Mouse (Mus musculus): ENCODE measurements around the gene Btbd8. TPM values are rescaled to one million over a fixed set of nuclear protein-coding genes. Genes with fewer than 3 reads are reported as not detected.

The Btbd8 gene
- polyA plus RNA-seq, 1 experiment from 2014 or later = 3.7 TPM

DNA sequence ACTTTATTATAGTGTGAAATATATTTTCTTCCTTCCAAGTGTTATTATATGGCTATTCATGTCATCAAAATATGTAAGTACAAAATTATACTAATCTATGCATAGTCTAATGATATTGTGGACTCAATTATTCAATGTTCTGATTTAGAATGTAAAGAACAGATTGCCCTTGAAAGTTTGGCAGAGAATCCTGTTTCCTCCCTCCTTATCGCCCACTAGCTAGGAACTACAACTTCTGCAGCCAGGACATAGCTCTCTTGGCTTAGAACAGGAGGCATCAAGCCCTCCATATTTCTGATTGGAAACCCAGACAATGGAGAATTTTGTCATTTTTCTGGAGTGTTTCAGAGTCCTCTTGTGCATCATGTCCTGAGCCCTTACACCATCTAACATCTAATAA, 62.9 kb downstream of the Btbd8 start:
- Histone ChIP-seq H3K9me3 (ENCODE audit: control insufficient read depth, low read length) (no peaks in the 10 kb centered on the region), H3K4me3 (ENCODE audit: low read length) (no peak overlapping the region), H3K9ac (ENCODE audit: low read length) (no peak overlapping the region), H3K4me2 (ENCODE audit: low read depth, low read length) (no peak overlapping the region), H3K27ac (ENCODE audit: low read length) (no peak overlapping the region), H3K27me3 (ENCODE audit: control insufficient read depth, insufficient read depth, low read depth, low read length) (no peaks in the 10 kb centered on the region), H3K36me3 (ENCODE audit: control insufficient read depth, insufficient read depth, low read length) (no peaks in the 10 kb centered on the region), H3K4me1 (replicated peaks; ENCODE audit: control insufficient read depth, insufficient read depth, low read length) (no peaks in the 10 kb centered on the region)
- ATAC-seq (ENCODE audit: low read depth) = no peak
- WGBS = 65% methylated on average over 1 of the region's 1 CpGs

DNA sequence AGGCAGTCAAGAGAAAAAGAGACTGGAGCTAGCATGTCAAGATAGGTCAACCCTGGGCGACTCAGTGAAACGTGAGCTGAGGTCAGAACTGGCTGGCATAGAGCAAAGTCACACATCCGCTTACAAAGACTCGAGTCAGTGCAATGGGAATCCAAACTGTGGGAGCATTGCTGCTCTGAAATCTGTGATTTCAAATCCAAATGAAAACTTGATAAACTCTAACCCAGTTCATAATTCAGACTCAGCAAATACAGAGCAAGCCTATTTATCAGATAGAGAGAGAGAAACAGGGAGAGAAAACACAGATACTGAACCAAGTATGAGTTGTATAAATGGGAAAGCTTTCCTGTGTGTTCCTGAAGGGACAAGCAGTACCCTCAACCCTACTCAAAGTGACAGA, 69.5 kb downstream of the Btbd8 start, which contains the start of gene Gm42669:
Gene Gm42669 (plus strand): TSS at position 301 of the 400 bp plus-strand sequence.
- ATAC-seq (ENCODE audit: low read depth) = no peak

DNA sequence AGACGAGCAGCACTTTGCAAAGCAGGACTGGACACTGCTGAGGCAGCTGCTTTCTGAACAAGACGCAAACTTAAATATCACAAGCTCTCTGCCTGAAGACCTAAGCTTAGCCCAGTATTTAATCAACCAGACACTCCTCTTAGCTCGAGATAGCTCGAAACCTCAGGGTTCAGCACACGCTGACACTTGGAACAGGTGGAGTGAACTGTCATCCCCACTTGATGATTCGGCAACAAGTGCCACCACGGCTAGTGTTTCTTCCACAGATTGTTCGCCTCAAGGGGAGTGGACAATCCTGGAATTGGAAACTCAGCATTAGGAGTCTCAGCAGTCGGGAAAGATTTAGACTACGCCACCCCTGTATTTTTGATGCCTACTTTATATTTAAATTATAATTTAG, 72.7 kb downstream of the Btbd8 start:
- Histone ChIP-seq H3K27me3 (ENCODE audit: control insufficient read depth, insufficient read depth, low read depth, low read length) (no peaks in the 10 kb centered on the region), H3K4me2 (ENCODE audit: low read depth, low read length) (no peak overlapping the region), H3K27ac (ENCODE audit: low read length) (no peak overlapping the region), H3K9ac (ENCODE audit: low read length) (no peak overlapping the region), H3K36me3 (ENCODE audit: control insufficient read depth, insufficient read depth, low read length) (0 out of 2 replicates have a peak, but pooled peaks cover 2% of the 10 kb centered on the region), H3K9me3 (ENCODE audit: control insufficient read depth, low read length) (no peaks in the 10 kb centered on the region), H3K4me3 (ENCODE audit: low read length) (no peak overlapping the region), H3K4me1 (replicated peaks; ENCODE audit: control insufficient read depth, insufficient read depth, low read length) (0 out of 2 replicates have a peak, but pooled peaks cover 2% of the 10 kb centered on the region)
- no peak for ATAC-seq (ENCODE audit: low read depth)
- WGBS = 80% methylated on average over 10 of the region's 10 CpGs

More for the DNA sequence above, 69.5 kb downstream of the Btbd8 start, which contains the start of gene Gm42669:
- 64% methylated on average over 4 of the region's 4 CpGs for WGBS
- Histone ChIP-seq H3K36me3 (ENCODE audit: control insufficient read depth, insufficient read depth, low read length) (0 out of 2 replicates have a peak, but pooled peaks cover 2% of the 10 kb centered on the region), H3K4me2 (ENCODE audit: low read depth, low read length) (no peak within 1 kb of the TSS), H3K9ac (ENCODE audit: low read length) (no peak within 1 kb of the TSS), H3K4me3 (ENCODE audit: low read length) (no peak within 1 kb of the TSS), H3K27ac (ENCODE audit: low read length) (no peak within 1 kb of the TSS), H3K9me3 (ENCODE audit: control insufficient read depth, low read length) (no peaks in the 10 kb centered on the region), H3K27me3 (ENCODE audit: control insufficient read depth, insufficient read depth, low read depth, low read length) (no peaks in the 10 kb centered on the region), H3K4me1 (replicated peaks; ENCODE audit: control insufficient read depth, insufficient read depth, low read length) (no peaks in the 10 kb centered on the region)

DNA sequence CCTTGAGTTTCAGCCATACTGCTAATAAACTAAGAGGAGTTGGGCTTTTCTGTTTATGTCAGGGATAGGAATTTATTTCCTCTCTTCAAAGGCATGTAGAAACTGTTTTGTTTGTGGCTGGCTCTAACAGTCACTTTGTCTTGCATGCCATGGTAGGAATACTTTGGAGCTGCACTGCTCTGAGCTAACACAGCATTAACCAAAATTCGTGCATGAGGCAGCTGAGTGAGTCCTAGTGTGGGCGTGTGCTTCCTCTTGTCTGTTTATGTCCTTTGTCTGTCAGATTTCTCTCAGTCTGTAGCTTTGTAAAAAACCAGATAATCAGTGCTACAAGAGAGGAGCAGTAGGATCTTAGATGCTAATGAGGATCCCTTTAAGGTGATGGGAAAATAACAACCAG, 73.5 kb downstream of the Btbd8 start:
- Histone ChIP-seq H3K4me3 (ENCODE audit: low read length) (no peak overlapping the region), H3K36me3 (ENCODE audit: control insufficient read depth, insufficient read depth, low read length) (0 out of 2 replicates have a peak, but pooled peaks cover 2% of the 10 kb centered on the region), H3K4me1 (replicated peaks; ENCODE audit: control insufficient read depth, insufficient read depth, low read length) (0 out of 2 replicates have a peak, but pooled peaks cover 2% of the 10 kb centered on the region), H3K27ac (ENCODE audit: low read length) (no peak overlapping the region), H3K9me3 (ENCODE audit: control insufficient read depth, low read length) (no peaks in the 10 kb centered on the region), H3K9ac (ENCODE audit: low read length) (no peak overlapping the region), H3K27me3 (ENCODE audit: control insufficient read depth, insufficient read depth, low read depth, low read length) (no peaks in the 10 kb centered on the region), H3K4me2 (ENCODE audit: low read depth, low read length) (no peak overlapping the region)
- no peak; the same call in 1 of the 2 replicates for ATAC-seq (ENCODE audit: low read depth)
- WGBS = 29% methylated on average over 2 of the region's 2 CpGs

DNA sequence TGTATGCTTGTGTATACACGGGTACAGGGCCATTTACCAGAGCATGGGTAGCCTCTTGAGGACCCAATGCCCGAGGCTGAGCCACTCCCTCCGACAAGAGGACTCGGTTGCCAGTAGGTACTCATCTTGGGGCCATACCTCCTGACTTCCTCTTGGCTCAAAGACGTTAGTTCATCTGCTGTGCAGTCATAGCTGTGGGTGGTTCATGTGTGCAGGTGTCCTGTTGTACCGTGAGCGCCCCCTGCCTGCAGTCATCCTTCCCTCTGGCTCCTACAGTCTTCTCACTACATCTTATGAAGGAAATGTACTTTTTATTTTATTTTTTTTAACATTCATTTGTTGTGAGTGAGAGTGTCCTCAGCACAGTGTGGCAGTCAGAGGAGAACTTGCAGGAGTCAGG, 75.8 kb downstream of the Btbd8 start:
- H3K9ac ChIP-seq (ENCODE audit: low read length) = no peak overlapping the region
- H3K4me3 ChIP-seq (ENCODE audit: low read length) = no peak overlapping the region
- WGBS = 45% methylated on average over 7 of the region's 7 CpGs
- H3K9me3 ChIP-seq (ENCODE audit: control insufficient read depth, low read length) = no peaks in the 10 kb centered on the region
- peak; percentile 36; the same call in 1 of the 2 replicates for ATAC-seq (ENCODE audit: low read depth)
- H3K27ac ChIP-seq (ENCODE audit: low read length) = no peak overlapping the region
- 0 out of 2 replicates have a peak, but pooled peaks cover 2% of the 10 kb centered on the region for H3K4me1 ChIP-seq (replicated peaks; ENCODE audit: control insufficient read depth, insufficient read depth, low read length)
- H3K36me3 ChIP-seq (ENCODE audit: control insufficient read depth, insufficient read depth, low read length) = no peaks in the 10 kb centered on the region
- H3K4me2 ChIP-seq (ENCODE audit: low read depth, low read length) = no peak overlapping the region
- no peaks in the 10 kb centered on the region for H3K27me3 ChIP-seq (ENCODE audit: control insufficient read depth, insufficient read depth, low read depth, low read length)

DNA sequence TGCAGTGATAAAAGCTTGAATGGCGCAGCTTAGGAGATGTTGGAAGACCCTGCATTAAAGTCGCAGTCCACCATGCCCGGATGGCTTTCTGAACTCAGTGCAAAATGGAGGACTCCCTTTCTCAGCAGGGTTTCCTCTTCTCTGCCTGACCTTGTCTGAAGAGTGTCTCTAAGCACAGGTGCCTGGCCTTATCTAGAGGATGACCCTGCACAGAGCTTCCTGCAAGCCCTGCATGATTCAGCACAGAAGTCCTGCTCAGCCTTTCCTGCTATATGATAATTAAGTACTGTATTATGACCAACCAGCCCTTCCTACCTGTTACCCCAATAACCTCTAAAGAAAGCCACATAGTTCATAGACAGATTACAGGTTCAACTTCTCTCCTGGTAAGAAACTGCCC, 77.7 kb downstream of the Btbd8 start:
- no peaks in the 10 kb centered on the region for H3K27me3 ChIP-seq (ENCODE audit: control insufficient read depth, insufficient read depth, low read depth, low read length)
- no peak overlapping the region for H3K4me3 ChIP-seq (ENCODE audit: low read length)
- WGBS = 86% methylated on average over 3 of the region's 3 CpGs
- no peak overlapping the region for H3K4me2 ChIP-seq (ENCODE audit: low read depth, low read length)
- no peaks in the 10 kb centered on the region for H3K9me3 ChIP-seq (ENCODE audit: control insufficient read depth, low read length)
- ATAC-seq (ENCODE audit: low read depth) = no peak
- 0 out of 2 replicates have a peak, but pooled peaks cover 2% of the 10 kb centered on the region for H3K4me1 ChIP-seq (replicated peaks; ENCODE audit: control insufficient read depth, insufficient read depth, low read length)
- no peak overlapping the region for H3K27ac ChIP-seq (ENCODE audit: low read length)
- H3K9ac ChIP-seq (ENCODE audit: low read length) = no peak overlapping the region
- H3K36me3 ChIP-seq (ENCODE audit: control insufficient read depth, insufficient read depth, low read length) = no peaks in the 10 kb centered on the region

DNA sequence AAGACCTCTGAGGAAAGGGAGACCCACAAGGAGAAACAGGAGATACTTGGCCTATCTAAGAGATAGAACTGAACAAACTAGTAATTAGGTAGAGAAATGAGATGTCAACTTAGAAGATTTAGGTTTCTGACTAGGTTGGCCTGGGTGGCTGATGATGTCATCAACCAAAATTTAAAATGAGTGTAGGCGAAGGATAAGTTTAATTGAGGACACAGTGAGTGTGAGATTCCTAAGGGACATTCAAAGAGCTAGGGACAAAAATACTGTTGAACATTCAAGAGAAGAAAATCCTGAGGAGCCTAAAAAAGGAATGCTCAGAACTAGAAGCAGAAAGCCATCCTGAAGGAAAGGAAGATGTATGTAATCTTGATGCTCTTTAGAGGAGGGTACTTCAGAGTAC, 78.3 kb downstream of the Btbd8 start:
- 94% methylated on average over 1 of the region's 1 CpGs for WGBS
- H3K4me2 ChIP-seq (ENCODE audit: low read depth, low read length) = no peak overlapping the region
- no peaks in the 10 kb centered on the region for H3K27me3 ChIP-seq (ENCODE audit: control insufficient read depth, insufficient read depth, low read depth, low read length)
- H3K27ac ChIP-seq (ENCODE audit: low read length) = no peak overlapping the region
- H3K9ac ChIP-seq (ENCODE audit: low read length) = no peak overlapping the region
- H3K4me3 ChIP-seq (ENCODE audit: low read length) = no peak overlapping the region
- no peak for ATAC-seq (ENCODE audit: low read depth)
- H3K9me3 ChIP-seq (ENCODE audit: control insufficient read depth, low read length) = no peaks in the 10 kb centered on the region
- H3K36me3 ChIP-seq (ENCODE audit: control insufficient read depth, insufficient read depth, low read length) = no peaks in the 10 kb centered on the region
- H3K4me1 ChIP-seq (replicated peaks; ENCODE audit: control insufficient read depth, insufficient read depth, low read length) = 0 out of 2 replicates have a peak, but pooled peaks cover 2% of the 10 kb centered on the region

DNA sequence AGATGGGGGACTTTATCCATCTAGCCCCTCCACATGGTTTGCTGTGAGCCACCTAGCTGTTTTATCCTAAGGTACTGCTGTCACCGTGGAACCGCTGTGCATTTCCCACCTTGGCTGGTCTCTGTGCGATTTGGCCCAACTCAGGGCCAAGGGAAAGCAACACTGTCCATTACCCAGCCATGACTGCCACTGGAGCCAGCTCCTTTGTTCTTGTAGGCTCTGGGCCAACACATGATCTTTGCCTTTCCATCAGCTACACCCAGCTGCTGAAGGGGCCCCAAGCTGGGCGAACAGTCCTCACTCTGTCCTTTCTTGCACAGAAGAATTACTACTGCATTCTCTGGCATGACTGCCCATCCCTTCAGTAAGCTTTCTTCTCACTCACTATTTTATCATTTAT, 80.8 kb downstream of the Btbd8 start:
- 76% methylated on average over 4 of the region's 4 CpGs for WGBS
- H3K27me3 ChIP-seq (ENCODE audit: control insufficient read depth, insufficient read depth, low read depth, low read length) = no peaks in the 10 kb centered on the region
- no peak for ATAC-seq (ENCODE audit: low read depth)

DNA sequence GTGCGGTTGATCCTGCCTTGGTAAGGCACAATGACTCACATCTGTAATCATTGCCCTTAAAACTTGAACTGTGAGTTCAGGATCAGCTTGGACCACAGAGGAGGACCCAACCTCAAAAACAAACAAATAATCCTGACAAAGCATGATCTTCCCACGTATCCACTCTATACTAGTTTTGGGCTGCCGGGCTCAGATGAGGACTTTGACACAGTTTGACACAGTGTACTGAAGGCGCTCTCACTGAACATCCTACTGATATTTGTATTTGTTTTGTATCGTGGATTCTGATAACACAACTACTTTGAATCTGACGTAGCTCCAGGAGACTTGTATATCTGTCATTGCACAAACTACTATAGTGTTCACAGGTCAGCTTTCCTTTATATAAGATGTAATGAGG, 83.6 kb downstream of the Btbd8 start:
- WGBS = 73% methylated on average over 6 of the region's 6 CpGs
- Histone ChIP-seq H3K9ac (ENCODE audit: low read length) (no peak overlapping the region), H3K4me1 (replicated peaks; ENCODE audit: control insufficient read depth, insufficient read depth, low read length) (no peaks in the 10 kb centered on the region), H3K9me3 (ENCODE audit: control insufficient read depth, low read length) (no peaks in the 10 kb centered on the region), H3K27me3 (ENCODE audit: control insufficient read depth, insufficient read depth, low read depth, low read length) (no peaks in the 10 kb centered on the region), H3K4me2 (ENCODE audit: low read depth, low read length) (no peak overlapping the region), H3K36me3 (ENCODE audit: control insufficient read depth, insufficient read depth, low read length) (no peaks in the 10 kb centered on the region), H3K27ac (ENCODE audit: low read length) (no peak overlapping the region), H3K4me3 (ENCODE audit: low read length) (no peak overlapping the region)
- ATAC-seq (ENCODE audit: low read depth) = no peak

More for the DNA sequence above, 80.8 kb downstream of the Btbd8 start:
- H3K9ac ChIP-seq (ENCODE audit: low read length) = no peak overlapping the region
- no peak overlapping the region for H3K4me2 ChIP-seq (ENCODE audit: low read depth, low read length)
- H3K4me1 ChIP-seq (replicated peaks; ENCODE audit: control insufficient read depth, insufficient read depth, low read length) = no peaks in the 10 kb centered on the region
- no peaks in the 10 kb centered on the region for H3K36me3 ChIP-seq (ENCODE audit: control insufficient read depth, insufficient read depth, low read length)
- H3K4me3 ChIP-seq (ENCODE audit: low read length) = no peak overlapping the region
- no peak overlapping the region for H3K27ac ChIP-seq (ENCODE audit: low read length)
- H3K9me3 ChIP-seq (ENCODE audit: control insufficient read depth, low read length) = no peaks in the 10 kb centered on the region

DNA sequence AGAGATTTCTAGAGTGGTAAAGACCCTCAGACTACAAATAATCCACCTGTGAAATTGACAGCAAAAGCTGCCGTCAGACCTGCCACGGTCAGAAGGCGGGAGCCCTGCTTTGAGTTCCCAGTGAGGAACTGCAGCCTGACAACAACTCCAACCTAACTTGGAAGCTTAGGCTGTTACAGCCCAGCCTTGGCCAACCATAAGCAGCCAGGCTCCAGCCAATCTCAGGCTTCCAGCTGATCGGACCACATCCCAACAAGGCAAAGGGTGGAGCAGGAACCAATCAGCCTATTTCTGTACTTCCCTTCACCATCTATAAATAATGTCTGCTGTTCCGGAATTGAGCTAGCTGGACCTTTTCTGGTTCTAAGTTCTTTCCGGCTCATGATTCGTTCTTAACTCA, 84.1 kb downstream of the Btbd8 start:
- Histone ChIP-seq H3K36me3 (ENCODE audit: control insufficient read depth, insufficient read depth, low read length) (no peaks in the 10 kb centered on the region), H3K4me1 (replicated peaks; ENCODE audit: control insufficient read depth, insufficient read depth, low read length) (no peaks in the 10 kb centered on the region), H3K9me3 (ENCODE audit: control insufficient read depth, low read length) (no peaks in the 10 kb centered on the region), H3K27me3 (ENCODE audit: control insufficient read depth, insufficient read depth, low read depth, low read length) (no peaks in the 10 kb centered on the region), H3K4me2 (ENCODE audit: low read depth, low read length) (no peak overlapping the region), H3K27ac (ENCODE audit: low read length) (no peak overlapping the region), H3K4me3 (ENCODE audit: low read length) (no peak overlapping the region), H3K9ac (ENCODE audit: low read length) (no peak overlapping the region)
- no peak for ATAC-seq (ENCODE audit: low read depth)
- 61% methylated on average over 7 of the region's 7 CpGs for WGBS
